Mouse (Mus musculus): ENCODE results near the gene Sema4c.

Sema4c gene

DNA sequence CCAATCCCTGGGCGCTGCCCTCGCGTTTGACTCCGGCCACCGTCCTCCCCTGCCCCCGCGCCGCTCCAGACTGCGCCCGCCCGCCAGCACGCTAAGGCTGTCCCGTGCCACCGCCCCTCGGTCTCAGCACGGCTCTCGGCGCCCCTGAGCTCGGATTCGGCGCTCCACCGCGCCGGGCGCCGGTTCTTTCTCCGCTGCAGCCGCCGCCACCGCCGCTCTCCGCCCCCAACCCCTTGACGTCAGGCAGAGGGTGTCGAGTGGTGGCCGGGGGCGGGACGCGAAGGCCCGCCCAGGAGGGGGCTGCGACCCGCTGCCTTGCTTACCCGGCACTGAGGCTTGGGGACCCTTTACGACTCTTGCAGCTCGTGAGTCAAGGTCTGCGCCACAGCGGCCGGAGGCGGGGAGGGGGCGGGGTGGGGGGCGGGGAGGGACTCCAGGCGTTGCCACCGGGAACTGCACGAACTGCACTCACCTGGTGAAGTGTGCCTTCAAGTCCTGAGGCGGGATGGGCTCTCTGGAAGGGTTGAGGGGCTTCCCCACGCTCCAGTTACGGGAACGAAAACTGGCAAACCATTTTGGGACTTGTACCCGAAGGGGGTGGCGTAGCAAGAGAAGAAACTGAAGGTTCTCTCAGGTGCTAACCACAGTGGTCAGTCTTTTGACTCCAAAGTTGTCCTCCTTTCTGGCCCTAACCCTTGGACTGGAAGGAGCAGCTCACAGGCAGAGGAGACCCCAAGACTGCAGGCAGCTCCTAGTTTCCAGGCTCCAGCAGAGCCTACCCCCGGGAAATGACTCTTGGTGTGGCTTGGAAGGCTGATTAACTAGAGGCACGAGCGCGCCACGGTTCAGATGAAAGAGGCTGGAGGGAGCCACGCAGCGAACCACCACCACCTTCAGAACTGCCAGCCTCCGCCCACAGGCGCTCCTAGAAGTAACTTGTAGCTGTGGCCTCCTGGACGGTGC lies at the start of gene Sema4c:
Sema4c (minus strand) TSS at position 319 of the 963 bp plus-strand sequence.
- peak; percentile 38 to 61 for DNase-seq (ENCODE audit: low spot score in 2 of 2)

DNA sequence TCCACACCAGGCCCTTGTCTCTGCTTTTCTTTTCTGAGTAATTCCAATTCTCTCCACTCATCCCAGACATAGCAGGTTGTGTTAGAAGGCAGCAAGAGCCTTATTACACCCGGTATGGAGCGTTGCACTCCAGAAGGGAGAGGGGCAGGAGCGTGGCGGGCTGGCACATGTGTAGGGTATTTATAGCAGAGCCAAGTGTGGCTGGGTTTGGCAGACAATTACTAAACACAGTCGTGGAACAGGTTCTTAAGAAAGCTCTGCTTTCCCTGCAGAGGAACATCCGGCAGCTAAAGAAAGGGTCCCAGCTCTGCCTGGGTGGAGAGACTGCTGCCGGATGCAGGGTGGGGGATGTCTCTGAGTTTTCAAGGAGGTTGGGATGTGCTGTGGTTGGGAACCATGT lies 48.8 kb upstream of the Sema4c start:
- no peak for DNase-seq (ENCODE audit: low spot score in 2 of 2)

DNA sequence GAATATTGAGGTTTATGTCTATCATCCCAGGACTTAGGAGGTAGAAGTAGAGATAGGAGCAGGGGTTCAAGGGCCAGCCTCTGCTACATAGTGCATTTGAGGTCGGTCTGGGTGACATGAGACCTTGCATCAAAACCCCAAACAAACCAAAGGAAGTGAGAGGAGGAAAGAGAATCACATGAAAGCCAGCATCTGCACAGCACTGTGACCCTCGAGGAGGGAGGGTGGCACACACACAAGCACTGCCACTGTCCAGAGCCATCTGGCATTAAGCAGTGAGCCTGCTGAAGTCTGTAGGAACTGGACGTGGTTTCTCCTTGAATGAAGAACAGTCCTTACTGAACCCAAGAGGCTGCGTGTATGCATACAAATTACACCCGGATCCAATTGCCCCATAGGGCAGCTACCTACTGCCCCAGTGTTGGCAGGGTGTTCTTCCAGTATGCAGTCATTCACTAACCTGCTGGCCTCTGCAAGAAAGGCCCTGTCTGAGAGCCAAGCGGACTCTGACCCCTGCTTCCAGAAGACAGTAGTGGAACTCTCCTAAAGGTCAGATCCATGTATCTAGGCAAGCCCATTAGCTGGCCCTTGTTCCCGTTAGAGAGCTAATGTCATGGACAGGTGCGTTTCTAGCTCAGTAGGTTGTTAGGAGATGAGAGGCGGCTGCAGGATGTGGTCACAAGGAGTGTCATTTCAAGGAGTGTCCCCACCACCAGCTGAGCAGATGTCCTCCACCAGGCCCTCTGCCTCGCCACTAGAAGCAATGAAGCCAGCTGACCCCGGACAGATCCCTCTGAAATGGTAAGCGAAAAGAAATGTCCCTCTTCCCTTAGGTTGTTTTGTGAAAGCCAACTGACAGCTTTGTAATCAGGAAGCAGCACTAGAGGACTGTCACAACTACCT lies 46.4 kb upstream of the Sema4c start:
- no peak for DNase-seq (ENCODE audit: low spot score in 2 of 2)

DNA sequence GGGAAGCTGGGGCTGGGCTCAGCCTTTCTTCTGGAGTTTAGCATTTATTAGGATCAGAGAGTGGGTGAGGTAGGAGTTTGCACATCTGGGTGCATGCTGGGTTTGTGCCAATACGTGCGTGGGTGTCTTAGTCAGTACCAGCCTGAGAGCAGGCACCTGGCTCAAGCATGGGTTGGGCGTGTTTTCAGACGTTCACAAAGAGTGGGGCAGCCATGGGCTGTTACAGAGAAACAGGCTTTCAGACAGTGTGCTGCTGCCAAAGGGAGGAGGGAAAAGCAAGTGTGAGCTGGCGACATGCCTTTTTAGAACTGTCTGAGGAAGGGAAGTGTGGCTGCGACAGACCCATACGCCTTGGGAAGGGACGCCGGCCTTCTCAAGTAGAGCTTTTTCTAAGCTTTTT lies 45.2 kb upstream of the Sema4c start:
- no peak for DNase-seq (ENCODE audit: low spot score in 2 of 2)

DNA sequence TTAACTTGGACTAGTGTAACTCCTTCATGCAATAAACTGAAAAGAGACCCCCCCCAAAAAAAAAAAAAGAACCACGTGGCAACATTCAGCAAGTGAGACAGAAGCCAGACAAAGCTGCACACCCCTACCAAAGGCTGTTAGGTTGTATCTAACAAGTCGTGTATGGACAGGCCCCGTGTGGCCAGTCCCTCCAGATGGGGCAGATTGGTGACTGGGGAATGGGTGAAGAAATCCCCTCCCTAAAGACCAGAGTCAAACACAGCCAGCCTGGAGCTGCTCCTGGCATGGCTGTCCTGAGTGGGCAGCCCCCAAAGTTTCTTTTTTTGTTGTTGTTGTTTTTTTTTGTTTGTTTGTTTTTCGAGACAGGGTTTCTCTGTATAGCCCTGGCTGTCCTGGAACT lies 44.1 kb upstream of the Sema4c start:
- DNase-seq (ENCODE audit: low spot score in 2 of 2) = no peak

DNA sequence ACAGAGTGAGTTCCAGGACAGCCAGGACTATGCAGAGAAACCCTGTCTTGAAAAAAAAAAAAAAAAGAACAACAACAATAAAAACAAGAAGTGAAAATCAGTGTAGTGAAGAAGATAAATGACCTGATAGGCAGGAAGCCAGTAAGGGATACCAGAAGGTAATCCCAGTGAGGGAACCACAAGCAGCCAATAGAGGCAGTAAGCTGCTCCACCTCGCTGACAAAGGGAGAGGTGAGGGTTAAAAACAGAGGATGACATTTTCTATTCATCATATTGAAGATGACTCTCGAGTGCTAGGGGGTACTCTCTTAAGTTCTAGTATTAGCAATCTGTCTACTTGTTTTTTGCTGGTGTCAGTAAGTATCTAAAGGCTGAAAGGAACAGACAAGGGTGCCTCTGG lies 40.3 kb upstream of the Sema4c start:
- DNase-seq (ENCODE audit: low spot score in 2 of 2) = no peak

DNA sequence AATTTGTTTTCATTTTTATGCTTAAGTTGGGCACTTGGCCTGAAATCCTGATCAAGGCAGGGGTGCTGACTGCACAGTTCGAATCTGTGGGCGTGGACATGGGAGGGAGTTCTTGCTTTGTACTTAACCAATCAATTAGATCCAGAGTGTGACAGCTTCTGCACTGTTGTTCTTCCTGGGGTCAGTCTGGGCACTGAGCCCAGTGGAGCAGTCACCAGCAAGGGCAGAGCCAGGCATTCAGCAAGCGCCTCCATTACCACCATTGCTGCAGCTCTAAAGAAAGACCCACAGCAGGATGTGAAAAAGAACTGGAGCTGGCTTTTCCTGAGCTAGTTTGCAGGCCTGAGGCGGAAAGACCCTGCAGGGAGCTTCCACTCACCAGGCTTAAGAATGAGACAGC lies 38.0 kb upstream of the Sema4c start:
- no peak for DNase-seq (ENCODE audit: low spot score in 2 of 2)

DNA sequence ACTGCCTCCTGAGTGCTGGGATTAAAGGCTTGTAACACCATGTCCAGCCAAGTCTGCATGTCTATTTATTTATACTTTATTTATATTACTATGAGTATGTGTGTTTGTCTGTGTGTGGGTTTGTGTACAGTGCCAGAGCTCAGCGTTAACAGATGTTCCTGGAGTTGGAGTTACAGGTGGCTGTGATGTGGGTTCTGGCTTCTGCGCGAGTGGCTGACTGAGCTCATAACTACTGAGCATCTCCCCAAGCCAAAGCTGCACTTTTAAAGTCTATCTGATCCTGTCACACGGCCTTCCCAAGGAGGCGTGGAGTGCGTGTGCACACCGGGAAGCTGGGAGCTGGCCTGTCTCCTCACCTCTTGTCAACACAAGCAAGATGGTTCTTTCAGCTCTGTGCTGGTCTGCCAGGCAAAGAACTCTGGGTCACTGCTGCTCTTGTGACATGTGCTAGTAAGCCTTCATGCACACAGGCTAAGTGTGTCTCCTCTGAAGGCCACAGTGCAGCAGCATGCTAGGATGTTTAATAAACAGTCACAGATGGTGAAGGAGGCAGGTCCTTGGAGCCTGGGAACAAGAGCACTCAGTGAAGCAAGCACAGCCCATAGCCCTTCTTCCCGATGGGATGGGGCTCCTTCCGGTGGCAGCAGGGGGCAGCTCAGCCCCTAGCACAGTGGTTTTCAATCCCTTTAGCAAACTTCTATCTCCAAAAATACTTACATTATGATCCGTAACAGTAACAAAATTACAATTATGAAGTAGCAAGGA lies 37.2 kb upstream of the Sema4c start:
- DNase-seq (ENCODE audit: low spot score in 2 of 2) = peak in 1 of 2 experiments; percentile 40

DNA sequence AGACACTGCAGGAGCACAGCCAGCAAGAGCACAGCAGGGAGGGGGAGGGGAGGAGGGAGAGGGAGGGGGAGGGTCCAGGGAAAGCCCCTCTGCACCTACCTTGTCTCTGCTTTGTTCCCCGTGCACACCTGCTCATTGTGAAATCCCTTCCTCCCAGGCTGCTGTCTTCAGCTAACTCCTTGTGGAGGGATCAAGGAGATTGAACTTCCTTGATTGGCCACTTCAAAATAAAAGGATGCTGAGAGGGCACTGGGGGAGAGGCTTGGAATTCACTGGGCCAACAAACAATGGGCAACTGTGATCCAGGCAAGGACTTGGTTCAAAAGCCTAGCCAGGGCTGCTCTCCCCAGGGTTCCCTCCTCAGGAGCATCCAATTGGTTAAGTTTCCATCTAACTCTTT lies 35.0 kb upstream of the Sema4c start:
- DNase-seq (ENCODE audit: low spot score in 2 of 2) = no peak

DNA sequence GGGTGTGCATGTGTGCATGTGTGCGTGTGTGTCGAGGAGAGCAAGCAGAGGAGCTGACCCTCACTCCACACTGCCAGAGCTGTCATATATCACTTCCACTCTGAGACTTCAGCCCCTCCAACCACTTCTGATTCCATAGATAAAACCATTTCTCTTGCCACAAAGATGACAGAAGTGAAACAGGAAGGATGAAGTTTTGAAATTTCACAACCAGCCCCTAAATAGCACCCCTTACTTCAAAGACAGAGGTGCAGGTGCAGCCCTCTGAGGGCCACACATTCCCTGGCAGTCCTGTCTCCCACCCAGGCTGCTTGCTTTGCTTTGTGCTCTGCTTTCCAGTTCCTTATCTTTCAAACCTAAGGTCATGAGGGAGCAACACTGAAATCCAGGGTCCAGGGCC lies 33.3 kb upstream of the Sema4c start:
- no peak for DNase-seq (ENCODE audit: low spot score in 2 of 2)

DNA sequence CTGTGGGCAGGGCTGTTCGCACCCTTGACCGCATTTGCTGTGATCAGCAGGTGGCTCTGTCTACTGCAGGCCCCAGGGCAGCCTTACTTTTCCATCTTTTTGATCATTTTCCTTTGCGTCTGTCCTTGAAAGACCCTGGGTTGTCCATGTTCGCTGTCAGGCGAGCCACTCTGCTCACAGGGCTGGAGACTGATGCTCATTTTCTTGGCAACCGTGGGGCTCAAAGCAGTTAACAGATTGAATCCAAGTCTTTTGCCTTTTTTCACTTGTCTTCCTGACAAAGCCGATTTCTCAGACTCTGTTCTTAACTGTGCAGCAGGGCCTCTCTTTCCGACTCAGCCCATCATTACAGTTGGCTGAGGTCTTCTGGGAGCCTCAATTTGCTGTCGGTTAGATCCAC lies 32.5 kb upstream of the Sema4c start:
- no peak for DNase-seq (ENCODE audit: low spot score in 2 of 2)

DNA sequence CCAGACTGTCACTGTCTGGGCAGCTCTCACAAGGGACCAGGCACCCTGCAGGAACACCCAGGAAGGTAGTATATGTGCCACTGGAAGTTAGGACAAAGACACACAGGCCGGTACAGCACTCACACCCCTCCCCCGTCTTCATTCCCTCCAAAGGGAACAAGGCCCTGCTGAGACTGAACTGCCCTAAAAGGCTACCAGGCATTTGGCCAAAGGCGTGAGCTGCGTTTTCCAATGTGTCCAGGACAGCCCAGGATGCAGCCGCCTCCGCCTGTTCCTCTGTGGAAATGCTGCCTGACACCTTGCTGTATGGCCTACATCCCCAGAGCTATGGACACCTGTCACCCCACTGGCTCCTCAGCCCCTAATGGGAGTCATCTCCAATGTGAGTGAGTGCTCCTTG lies 31.3 kb upstream of the Sema4c start:
- no peak for DNase-seq (ENCODE audit: low spot score in 2 of 2)

DNA sequence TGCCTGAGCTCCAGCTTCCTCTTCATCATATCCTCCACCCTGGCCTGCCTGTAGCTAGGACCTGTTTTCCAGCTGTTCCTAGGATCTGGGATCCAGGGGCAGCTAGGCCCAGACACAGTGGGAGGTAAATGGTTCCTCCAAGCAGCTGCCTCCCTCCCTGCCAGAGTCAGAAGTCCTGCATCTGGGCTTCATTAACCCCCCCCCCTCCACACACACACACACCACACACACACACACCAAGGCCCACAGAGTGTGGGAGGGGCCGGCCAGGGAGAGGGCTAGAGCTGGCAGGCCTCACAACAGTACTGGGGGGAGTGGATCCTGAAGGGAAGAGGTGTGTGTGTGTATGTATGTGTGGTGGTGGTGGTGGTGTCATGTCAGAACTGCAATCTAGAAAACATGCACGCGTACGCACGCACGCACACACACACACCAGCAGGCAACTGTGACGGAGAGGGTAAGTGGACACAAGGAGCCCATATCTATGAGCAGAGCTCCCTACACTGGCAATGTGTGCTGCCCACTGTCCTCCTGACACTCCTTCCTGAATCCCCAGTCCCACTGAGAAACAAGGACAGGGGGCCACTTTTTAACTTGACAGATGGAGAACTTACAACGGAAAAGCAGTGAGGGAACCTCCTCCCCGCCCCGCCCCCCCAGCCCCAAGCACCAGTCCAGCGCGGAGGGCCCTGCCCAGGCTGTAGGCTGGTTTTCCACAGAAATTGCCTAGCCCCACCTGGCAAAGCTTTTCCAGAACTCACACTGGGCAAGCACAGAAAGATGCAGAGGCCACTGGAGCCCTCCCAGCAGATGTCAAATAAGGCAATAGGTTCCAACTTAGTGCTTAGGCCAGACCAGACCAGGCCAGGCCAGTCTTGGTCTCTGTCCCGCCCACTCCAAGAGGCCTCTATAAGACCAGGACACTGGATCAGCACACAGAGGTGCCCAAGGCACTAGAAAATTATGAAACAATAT lies 30.6 kb upstream of the Sema4c start:
- DNase-seq (ENCODE audit: low spot score in 2 of 2) = no peak

DNA sequence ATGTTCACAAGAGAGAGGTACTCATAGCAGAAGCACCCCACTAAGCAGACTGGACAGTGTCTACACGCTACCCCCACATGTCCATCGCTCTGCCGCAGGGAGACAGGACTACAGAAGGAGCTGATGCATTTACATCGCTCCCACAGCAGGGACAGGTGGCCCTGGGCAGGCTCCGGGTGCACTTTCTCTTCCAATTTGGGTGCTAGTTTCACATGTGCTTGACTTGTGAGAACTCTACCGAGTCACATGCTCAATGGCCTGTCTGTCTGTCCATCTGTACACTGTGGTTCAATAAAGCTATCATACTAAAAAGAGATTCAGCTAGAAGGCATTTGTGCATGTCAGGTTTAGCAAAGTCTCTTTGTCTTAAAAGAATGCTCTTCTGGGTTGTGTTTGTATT lies 29.7 kb upstream of the Sema4c start:
- no peak for DNase-seq (ENCODE audit: low spot score in 2 of 2)

DNA sequence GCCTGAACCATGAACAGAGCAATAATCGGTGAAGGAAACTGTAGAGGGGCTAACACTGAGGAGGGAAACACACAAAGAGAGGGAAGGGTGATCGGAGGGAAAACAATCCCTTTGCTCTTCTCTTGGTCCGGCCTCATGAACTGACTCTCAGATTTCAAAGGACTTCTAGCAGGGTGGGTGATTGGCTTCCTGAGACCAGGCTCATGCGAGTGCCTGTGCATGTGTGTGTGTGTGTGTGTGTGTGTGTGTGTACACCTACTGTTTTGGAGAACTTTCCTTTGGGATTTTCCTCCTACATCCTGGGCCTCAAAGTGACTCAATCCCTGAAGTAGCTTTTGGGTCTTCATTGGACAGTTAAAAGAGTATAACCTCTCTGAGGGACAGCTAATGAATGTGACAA lies 28.1 kb upstream of the Sema4c start:
- no peak for DNase-seq (ENCODE audit: low spot score in 2 of 2)

DNA sequence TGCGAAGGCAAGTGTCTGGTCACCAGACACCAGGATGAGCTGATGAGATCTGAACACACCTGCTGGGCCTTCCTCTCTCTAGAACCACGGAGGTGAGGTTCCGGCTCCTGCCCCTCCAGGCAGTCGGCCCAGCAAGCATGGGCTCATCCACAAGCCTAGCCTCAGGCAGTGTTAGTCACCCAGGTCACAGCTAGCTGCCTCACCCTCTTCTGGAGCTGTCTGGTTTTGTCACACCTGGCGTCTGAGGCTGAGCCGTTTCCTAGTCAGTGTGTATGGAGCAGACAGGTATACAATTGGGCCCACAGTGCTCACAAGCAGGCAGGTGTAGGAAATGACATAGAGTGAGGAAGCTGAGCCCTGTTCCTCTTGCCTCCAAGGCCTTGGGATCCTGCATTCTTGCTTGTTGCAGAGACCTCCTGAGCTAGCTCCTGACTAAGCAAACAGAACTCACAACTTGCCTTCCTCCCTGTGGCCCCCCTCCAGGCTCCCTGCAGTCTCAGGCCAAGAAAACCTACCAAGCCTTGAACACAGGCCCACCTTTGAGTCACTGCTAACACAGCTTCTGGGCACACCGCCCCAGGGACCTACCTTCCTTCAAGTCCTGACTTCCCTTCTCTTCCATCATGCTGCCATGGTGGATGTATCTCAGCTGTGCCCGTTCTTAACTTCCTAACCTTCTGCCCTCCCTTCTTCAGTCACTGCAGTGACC lies 25.4 kb upstream of the Sema4c start:
- DNase-seq (ENCODE audit: low spot score in 2 of 2) = no peak

DNA sequence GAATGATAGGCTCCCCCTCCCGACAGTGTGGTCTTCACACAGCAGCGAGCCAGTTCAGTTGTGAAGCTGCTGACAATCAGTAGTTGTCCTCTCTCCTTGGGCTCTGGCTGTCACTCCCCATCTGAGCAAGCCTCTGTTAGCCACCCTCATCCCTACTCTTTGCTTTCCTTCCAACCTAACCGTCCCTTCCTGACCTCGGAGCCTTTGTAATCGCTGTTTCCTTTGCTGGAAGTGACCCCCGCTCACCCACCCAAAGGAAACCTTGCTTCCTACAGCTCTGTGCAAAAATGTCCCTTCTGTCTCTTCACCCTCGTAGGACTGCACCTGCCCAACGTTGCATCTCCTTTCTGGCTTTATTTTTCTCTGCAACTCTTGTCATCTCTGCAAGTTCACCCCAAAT lies 24.1 kb upstream of the Sema4c start:
- no peak for DNase-seq (ENCODE audit: low spot score in 2 of 2)

DNA sequence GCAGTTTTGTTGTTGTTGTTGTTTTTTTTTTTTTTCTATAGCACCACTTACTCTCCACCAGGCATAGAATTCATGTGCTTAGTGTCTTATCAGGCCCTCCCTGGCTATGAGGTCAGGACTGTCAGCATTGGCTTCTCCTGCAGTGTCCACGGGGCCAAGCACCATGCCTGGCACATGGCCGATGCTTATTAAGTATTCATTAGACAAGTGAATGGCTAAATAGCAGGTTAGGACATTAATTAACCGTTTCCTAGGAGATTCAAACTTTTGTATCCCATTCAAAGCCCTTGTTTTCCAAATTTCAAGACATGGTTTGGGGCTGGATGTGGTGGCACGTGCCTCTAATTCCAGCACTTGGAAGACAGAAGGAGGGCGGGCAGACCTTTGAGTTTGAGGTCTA lies 23.1 kb upstream of the Sema4c start:
- DNase-seq (ENCODE audit: low spot score in 2 of 2) = no peak

DNA sequence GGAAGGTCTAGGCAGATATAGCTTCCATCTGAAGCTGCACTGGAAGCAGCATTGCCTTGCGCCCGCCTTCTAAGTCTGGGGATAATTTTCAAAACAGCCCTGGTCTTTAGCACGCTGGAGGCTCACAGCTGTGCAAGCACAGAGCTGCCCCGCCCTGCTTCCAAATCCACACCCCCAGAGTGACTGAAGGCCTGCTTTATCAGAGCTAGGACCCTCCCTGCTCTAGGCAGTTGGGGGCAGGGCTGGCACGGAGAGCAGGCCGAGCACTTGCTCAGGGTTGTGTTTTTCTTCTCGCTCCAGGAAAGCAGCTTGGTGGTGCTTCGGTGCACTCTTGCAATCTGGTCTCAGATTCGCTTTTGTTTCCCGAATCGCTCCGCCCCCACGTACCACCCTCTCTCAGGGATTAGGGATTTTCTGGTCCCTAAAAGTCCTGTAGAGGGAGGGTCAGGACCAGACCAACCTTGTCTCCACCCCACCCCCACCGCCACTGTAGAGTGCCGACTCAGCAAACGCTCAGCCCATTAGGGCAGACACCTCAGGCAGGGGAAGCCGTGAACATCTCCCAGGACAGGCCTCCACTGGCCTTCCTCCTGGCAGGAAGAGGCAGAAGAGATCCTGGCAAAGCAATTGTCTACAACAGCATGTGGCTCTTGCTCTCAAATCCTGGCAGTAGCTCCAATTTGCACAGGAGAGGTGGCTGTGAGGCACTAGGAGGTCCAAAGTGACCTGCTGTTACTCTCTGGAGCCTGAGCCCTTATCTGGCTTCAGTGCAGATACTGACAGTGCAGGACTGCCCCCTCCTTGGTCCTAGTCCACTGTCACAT lies 22.4 kb upstream of the Sema4c start:
- no peak for DNase-seq (ENCODE audit: low spot score in 2 of 2)

Data from thymus, postnatal 10 days (tissue).